Mouse (Mus musculus): ENCODE data around the gene Mcmbp. TPM values are rescaled to one million over a fixed set of nuclear protein-coding genes. Genes with fewer than 3 reads are reported as not detected.

Mcmbp gene
- 79.1 and 83.9 TPM in 2 replicates for polyA plus RNA-seq (2014; fragmentation: Nextera tagmentation; extraction: Ambion mirVana)

DNA sequence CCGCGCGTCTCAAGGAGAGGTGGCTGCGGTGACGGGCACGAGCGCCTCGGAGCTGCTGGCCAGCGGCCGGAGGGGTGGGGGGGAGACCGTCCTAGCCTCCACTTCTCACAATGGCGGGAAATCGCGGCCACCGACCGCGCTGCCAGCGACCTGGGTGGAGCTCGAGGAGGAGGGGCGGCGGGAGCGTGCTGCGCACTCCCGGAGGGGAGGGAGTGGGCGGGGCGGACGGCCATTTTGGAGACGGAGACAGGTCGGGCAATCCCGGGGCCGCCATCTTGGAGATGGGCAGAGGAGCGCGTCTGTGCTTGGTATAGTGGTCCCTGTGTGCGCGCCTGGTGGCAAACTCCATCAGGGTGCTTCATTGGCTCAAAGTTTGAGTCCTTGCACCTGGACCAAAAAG, at the start of gene Mcmbp:
Gene Mcmbp, minus strand, starts transcription at position 162 of the 400 bp plus-strand sequence.
- peak; percentile 99 for DNase-seq (ENCODE audit: low spot score, missing footprints)
- Histone ChIP-seq H3K9ac (ENCODE audit: low read length) (peak within 1 kb of the TSS; percentile 93), H3K4me1 (ENCODE audit: control insufficient read depth, insufficient read depth, low read length) (peaks cover 14% of the 10 kb centered on the region), H3K27ac (ENCODE audit: low read depth, low read length) (peak within 1 kb of the TSS; percentile 69), H3K36me3 (ENCODE audit: control insufficient read depth, insufficient read depth, low read length) (no peaks in the 10 kb centered on the region), H3K27me3 (ENCODE audit: control insufficient read depth, insufficient read depth, low read length) (no peaks in the 10 kb centered on the region), H3K4me3 (ENCODE audit: low read depth, low read length) (peak within 1 kb of the TSS; percentile 98), H3K9me3 (ENCODE audit: control insufficient read depth, low read length) (no peaks in the 10 kb centered on the region), H3K4me2 (peak within 1 kb of the TSS; percentile 86)
- ATAC-seq (ENCODE audit: low FRiP score), result peak; percentile 89
- WGBS, result under 1% methylated on average over 33 of the region's 35 CpGs

DNA sequence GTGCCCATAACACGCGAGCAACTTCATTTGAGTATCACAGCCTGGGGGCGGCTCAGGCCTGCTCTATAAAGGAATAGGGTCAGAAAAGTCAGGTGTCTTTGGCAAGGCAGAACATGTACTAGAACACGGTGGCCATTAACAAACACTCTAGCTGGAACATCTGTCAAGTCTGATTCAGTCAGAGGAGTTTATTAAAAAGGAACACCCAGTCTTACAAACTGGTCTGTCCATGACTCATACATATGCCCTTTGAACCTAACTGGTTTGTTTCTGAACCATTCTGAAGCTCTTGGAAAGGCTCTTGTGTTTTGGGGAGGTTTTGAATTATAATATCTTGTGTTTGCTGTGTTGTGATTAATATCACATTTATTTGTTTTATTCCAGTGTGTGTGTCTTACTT, 49.8 kb upstream of the Mcmbp start:
- WGBS, result 92% methylated on average over 4 of the region's 4 CpGs
- ATAC-seq (ENCODE audit: low FRiP score), result no peak
- no peak overlapping the region for H3K9ac ChIP-seq (ENCODE audit: low read length)

DNA sequence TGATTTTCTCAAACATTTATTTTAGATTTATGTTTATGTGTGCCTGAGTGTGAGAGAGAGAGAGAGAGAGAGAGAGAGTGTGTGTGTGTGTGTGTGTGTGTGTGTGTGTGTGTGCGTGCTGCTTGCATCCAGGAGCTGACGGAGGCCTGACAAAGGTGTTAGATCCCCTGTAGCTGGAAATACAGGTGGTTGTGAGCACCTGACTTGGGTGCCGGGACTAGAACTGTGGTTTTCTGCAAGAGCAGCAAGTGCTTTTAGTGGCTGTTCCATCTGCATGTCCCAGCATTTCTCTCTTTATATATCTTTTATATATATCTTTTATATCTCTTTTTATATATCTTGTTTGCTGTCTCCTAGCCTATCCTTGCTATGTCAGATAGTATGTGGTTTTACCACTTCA, 41.6 kb upstream of the Mcmbp start:
- Histone ChIP-seq H3K27ac (ENCODE audit: low read depth, low read length) (no peak overlapping the region), H3K4me2 (no peak overlapping the region), H3K36me3 (ENCODE audit: control insufficient read depth, insufficient read depth, low read length) (peaks cover 11% of the 10 kb centered on the region), H3K4me1 (ENCODE audit: control insufficient read depth, insufficient read depth, low read length) (no peaks in the 10 kb centered on the region), H3K9ac (ENCODE audit: low read length) (no peak overlapping the region), H3K27me3 (ENCODE audit: control insufficient read depth, insufficient read depth, low read length) (no peaks in the 10 kb centered on the region), H3K9me3 (ENCODE audit: control insufficient read depth, low read length) (no peaks in the 10 kb centered on the region), H3K4me3 (ENCODE audit: low read depth, low read length) (no peak overlapping the region)
- WGBS, result 96% methylated on average over 3 of the region's 3 CpGs
- DNase-seq (ENCODE audit: low spot score, missing footprints) (peak; percentile 56), ATAC-seq (ENCODE audit: low FRiP score) (no peak)

More for the DNA sequence above, 49.8 kb upstream of the Mcmbp start:
- H3K36me3 ChIP-seq (ENCODE audit: control insufficient read depth, insufficient read depth, low read length), result peaks cover 2% of the 10 kb centered on the region; the same call in 1 of the 2 replicates
- no peaks in the 10 kb centered on the region for H3K27me3 ChIP-seq (ENCODE audit: control insufficient read depth, insufficient read depth, low read length)
- no peak overlapping the region for H3K27ac ChIP-seq (ENCODE audit: low read depth, low read length)
- no peaks in the 10 kb centered on the region for H3K9me3 ChIP-seq (ENCODE audit: control insufficient read depth, low read length)
- no peak overlapping the region for H3K4me3 ChIP-seq (ENCODE audit: low read depth, low read length)
- no peaks in the 10 kb centered on the region for H3K4me1 ChIP-seq (ENCODE audit: control insufficient read depth, insufficient read depth, low read length)
- no peak for DNase-seq (ENCODE audit: low spot score, missing footprints)
- H3K4me2 ChIP-seq, result no peak overlapping the region

GRCm38 (mm10) chr7:128779305-128779704, 39.0 kb upstream of the Mcmbp start:
- peaks cover 13% of the 10 kb centered on the region for H3K36me3 ChIP-seq (ENCODE audit: control insufficient read depth, insufficient read depth, low read length)
- no peak overlapping the region for H3K9ac ChIP-seq (ENCODE audit: low read length)
- no peak overlapping the region for H3K4me3 ChIP-seq (ENCODE audit: low read depth, low read length)
- H3K9me3 ChIP-seq (ENCODE audit: control insufficient read depth, low read length), result no peaks in the 10 kb centered on the region
- H3K27ac ChIP-seq (ENCODE audit: low read depth, low read length), result no peak overlapping the region
- no peak overlapping the region for H3K4me2 ChIP-seq
- no peaks in the 10 kb centered on the region for H3K4me1 ChIP-seq (ENCODE audit: control insufficient read depth, insufficient read depth, low read length)
- ATAC-seq (ENCODE audit: low FRiP score) (0 out of 2 replicates have a peak, but pooled peaks have one; percentile 33), DNase-seq (ENCODE audit: low spot score, missing footprints) (peak; percentile 96)
- H3K27me3 ChIP-seq (ENCODE audit: control insufficient read depth, insufficient read depth, low read length), result no peaks in the 10 kb centered on the region
- 50% methylated on average over 6 of the region's 6 CpGs for WGBS

DNA sequence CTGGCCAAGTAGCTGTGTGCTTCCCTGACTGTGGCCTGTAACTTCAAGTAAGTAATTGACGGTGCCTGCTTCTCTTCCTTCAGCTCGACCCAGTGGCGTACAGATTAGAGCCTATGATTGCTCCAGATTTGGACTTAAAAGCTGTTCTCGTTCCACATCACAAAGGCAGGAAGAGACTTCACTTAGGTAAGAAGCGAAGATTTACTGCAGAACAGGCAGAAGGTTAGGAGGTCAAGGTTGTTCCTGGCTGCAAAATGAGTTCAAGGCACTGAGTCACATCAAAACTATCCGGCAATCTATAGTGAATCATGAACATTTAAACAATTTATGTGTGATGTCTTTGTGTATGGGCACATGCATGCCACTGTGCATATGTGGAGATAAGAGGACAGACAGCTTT, 36.9 kb upstream of the Mcmbp start:
- no peaks in the 10 kb centered on the region for H3K4me1 ChIP-seq (ENCODE audit: control insufficient read depth, insufficient read depth, low read length)
- no peak overlapping the region for H3K4me2 ChIP-seq
- DNase-seq (ENCODE audit: low spot score, missing footprints) (no peak), ATAC-seq (ENCODE audit: low FRiP score) (no peak)
- 92% methylated on average over 6 of the region's 6 CpGs for WGBS
- H3K4me3 ChIP-seq (ENCODE audit: low read depth, low read length), result no peak overlapping the region
- no peak overlapping the region for H3K27ac ChIP-seq (ENCODE audit: low read depth, low read length)
- H3K9ac ChIP-seq (ENCODE audit: low read length), result no peak overlapping the region
- H3K9me3 ChIP-seq (ENCODE audit: control insufficient read depth, low read length), result no peaks in the 10 kb centered on the region
- H3K36me3 ChIP-seq (ENCODE audit: control insufficient read depth, insufficient read depth, low read length), result peaks cover 17% of the 10 kb centered on the region
- no peaks in the 10 kb centered on the region for H3K27me3 ChIP-seq (ENCODE audit: control insufficient read depth, insufficient read depth, low read length)

DNA sequence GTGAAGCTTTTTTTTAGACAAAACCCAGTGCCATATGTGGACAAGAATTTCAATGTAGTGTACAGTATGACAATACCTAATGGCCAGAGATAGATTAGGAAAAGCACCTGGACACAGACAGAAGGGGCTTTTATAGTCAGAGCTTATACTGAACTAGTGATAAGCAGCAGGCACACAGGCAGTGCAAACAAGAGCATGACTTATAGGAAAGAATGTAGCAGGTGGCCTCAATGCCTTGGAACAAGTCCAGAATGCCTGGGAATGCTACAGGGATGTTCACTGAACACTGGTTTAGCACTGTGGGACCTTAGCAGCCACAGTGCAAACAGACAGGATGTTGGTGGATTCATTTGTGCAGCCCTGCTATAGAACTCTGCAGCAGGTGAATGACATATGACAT, 26.4 kb upstream of the Mcmbp start:
- Histone ChIP-seq H3K4me1 (ENCODE audit: control insufficient read depth, insufficient read depth, low read length) (no peaks in the 10 kb centered on the region), H3K27ac (ENCODE audit: low read depth, low read length) (no peak overlapping the region), H3K36me3 (ENCODE audit: control insufficient read depth, insufficient read depth, low read length) (peaks cover 23% of the 10 kb centered on the region), H3K4me3 (ENCODE audit: low read depth, low read length) (no peak overlapping the region), H3K27me3 (ENCODE audit: control insufficient read depth, insufficient read depth, low read length) (no peaks in the 10 kb centered on the region), H3K9ac (ENCODE audit: low read length) (no peak overlapping the region), H3K4me2 (no peak overlapping the region), H3K9me3 (ENCODE audit: control insufficient read depth, low read length) (no peaks in the 10 kb centered on the region)
- ATAC-seq (ENCODE audit: low FRiP score) (no peak), DNase-seq (ENCODE audit: low spot score, missing footprints) (no peak)

DNA sequence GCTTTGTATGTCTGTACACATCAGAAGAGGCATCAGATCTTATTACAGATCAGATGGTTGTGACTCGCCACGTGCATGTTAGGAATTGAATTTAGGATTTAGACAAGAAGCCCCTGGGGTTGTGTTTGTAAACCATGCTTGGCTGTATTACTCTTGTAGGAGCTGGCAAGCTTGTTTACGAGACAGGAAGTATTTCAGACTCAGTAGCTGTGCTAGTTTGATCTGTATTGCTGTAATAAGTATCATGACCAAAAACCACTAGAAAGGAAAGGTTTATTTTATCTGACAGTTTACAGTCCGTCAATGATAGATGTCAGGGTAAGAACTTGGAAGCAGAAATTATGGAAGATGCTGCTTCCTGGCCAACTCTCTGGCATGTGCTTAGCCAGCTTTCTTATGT, 18.7 kb upstream of the Mcmbp start:
- no peaks in the 10 kb centered on the region for H3K4me1 ChIP-seq (ENCODE audit: control insufficient read depth, insufficient read depth, low read length)
- H3K9ac ChIP-seq (ENCODE audit: low read length), result no peak overlapping the region
- H3K4me2 ChIP-seq, result no peak overlapping the region
- DNase-seq (ENCODE audit: low spot score, missing footprints), result no peak
- WGBS, result 96% methylated on average over 4 of the region's 4 CpGs
- no peak for ATAC-seq (ENCODE audit: low FRiP score)
- H3K9me3 ChIP-seq (ENCODE audit: control insufficient read depth, low read length), result no peaks in the 10 kb centered on the region
- no peak overlapping the region for H3K27ac ChIP-seq (ENCODE audit: low read depth, low read length)
- H3K27me3 ChIP-seq (ENCODE audit: control insufficient read depth, insufficient read depth, low read length), result no peaks in the 10 kb centered on the region
- H3K4me3 ChIP-seq (ENCODE audit: low read depth, low read length), result no peak overlapping the region
- peaks cover 28% of the 10 kb centered on the region for H3K36me3 ChIP-seq (ENCODE audit: control insufficient read depth, insufficient read depth, low read length)

- Histone ChIP-seq H3K9ac (ENCODE audit: low read length) (no peak overlapping the region), H3K4me1 (ENCODE audit: control insufficient read depth, insufficient read depth, low read length) (no peaks in the 10 kb centered on the region), H3K4me3 (ENCODE audit: low read depth, low read length) (no peak overlapping the region), H3K27me3 (ENCODE audit: control insufficient read depth, insufficient read depth, low read length) (no peaks in the 10 kb centered on the region), H3K9me3 (ENCODE audit: control insufficient read depth, low read length) (no peaks in the 10 kb centered on the region), H3K36me3 (ENCODE audit: control insufficient read depth, insufficient read depth, low read length) (peaks cover 25% of the 10 kb centered on the region), H3K27ac (ENCODE audit: low read depth, low read length) (no peak overlapping the region), H3K4me2 (no peak overlapping the region)
- no peak for DNase-seq (ENCODE audit: low spot score, missing footprints)
- no peak for ATAC-seq (ENCODE audit: low FRiP score)
- WGBS, result 90% methylated on average over 1 of the region's 1 CpGs
These were observed 15.1 kb upstream of the Mcmbp start for GRCm38 (mm10) chr7:128755396-128755795.

- DNase-seq (ENCODE audit: low spot score, missing footprints), result no peak
- H3K4me2 ChIP-seq, result no peak overlapping the region
- no peaks in the 10 kb centered on the region for H3K27me3 ChIP-seq (ENCODE audit: control insufficient read depth, insufficient read depth, low read length)
- ATAC-seq (ENCODE audit: low FRiP score), result no peak
- peaks cover 12% of the 10 kb centered on the region for H3K36me3 ChIP-seq (ENCODE audit: control insufficient read depth, insufficient read depth, low read length)
- H3K9ac ChIP-seq (ENCODE audit: low read length), result no peak overlapping the region
- no peak overlapping the region for H3K4me3 ChIP-seq (ENCODE audit: low read depth, low read length)
- H3K9me3 ChIP-seq (ENCODE audit: control insufficient read depth, low read length), result no peaks in the 10 kb centered on the region
- H3K4me1 ChIP-seq (ENCODE audit: control insufficient read depth, insufficient read depth, low read length), result no peaks in the 10 kb centered on the region
- 90% methylated on average over 4 of the region's 4 CpGs for WGBS
- no peak overlapping the region for H3K27ac ChIP-seq (ENCODE audit: low read depth, low read length)
These were observed 11.7 kb upstream of the Mcmbp start for GRCm38 (mm10) chr7:128752012-128752411.

DNA sequence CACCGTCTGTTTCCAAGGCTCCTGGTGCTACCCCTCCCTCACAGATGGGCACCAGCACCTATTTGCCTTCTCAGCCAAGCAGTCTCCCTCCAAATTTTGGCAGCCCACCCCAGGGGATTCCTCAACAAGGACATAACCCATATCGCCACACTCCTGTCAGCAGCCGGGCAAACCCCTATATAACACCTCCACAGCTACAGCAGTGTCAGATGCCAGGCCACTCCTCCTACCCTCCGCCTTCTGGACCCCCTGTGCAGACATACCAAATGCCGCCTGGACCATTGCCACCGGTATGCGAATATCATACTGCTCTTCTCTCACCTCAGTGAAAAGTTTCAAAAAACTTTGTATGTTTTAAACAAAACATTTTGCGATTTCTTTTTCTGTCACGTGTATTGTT, 10.0 kb upstream of the Mcmbp start:
- H3K4me3 ChIP-seq (ENCODE audit: low read depth, low read length), result no peak overlapping the region
- WGBS, result 92% methylated on average over 9 of the region's 9 CpGs
- H3K27me3 ChIP-seq (ENCODE audit: control insufficient read depth, insufficient read depth, low read length), result no peaks in the 10 kb centered on the region
- H3K36me3 ChIP-seq (ENCODE audit: control insufficient read depth, insufficient read depth, low read length), result peaks cover 12% of the 10 kb centered on the region
- ATAC-seq (ENCODE audit: low FRiP score) (no peak), DNase-seq (ENCODE audit: low spot score, missing footprints) (no peak)
- H3K4me1 ChIP-seq (ENCODE audit: control insufficient read depth, insufficient read depth, low read length), result peaks cover 8% of the 10 kb centered on the region
- no peak overlapping the region for H3K27ac ChIP-seq (ENCODE audit: low read depth, low read length)
- H3K4me2 ChIP-seq, result no peak overlapping the region
- no peaks in the 10 kb centered on the region for H3K9me3 ChIP-seq (ENCODE audit: control insufficient read depth, low read length)
- no peak overlapping the region for H3K9ac ChIP-seq (ENCODE audit: low read length)
